Mouse (Mus musculus): ENCODE data around the gene Cryl1. TPM values are rescaled to one million over a fixed set of nuclear protein-coding genes. Genes with fewer than 3 reads are reported as not detected.

The Cryl1 gene
- total RNA-seq (2021) (10 to 100 TPM in 1 of 2 experiments, 1 to 10 TPM in 1; 9.7 to 12.3 TPM), polyA plus RNA-seq (2012; rRNA removed) (13.1 and 14.5 TPM in 2 replicates)
- long read RNA-seq, transcript Cryl1-201 (8 exons, 1,497 nt), result major isoform, 5 of 6 reads
- long read RNA-seq, partial matches to known transcripts, result 1 of 6 reads
- long read RNA-seq, other reads (novel, unspliced or antisense), result 0 of 6 reads

GRCm38 (mm10) chr14:57398065-57398757, at the start of gene Cryl1:
Cryl1 (minus strand) TSS chr14:57398529.
- DNase-seq, result peak; percentile 99

- DNase-seq, result no peak
Measured at GRCm38 (mm10) chr14:57430451-57430850, 32.1 kb upstream of the Cryl1 start.

- no peak for DNase-seq
Measured at GRCm38 (mm10) chr14:57424212-57424561, 25.9 kb upstream of the Cryl1 start.

GRCm38 (mm10) chr14:57423432-57424211, 25.3 kb upstream of the Cryl1 start, which contains the start of gene Ift88:
Ift88 (plus strand) TSS chr14:57424062.
- DNase-seq, result peak; percentile 96

- DNase-seq, result no peak
Measured at GRCm38 (mm10) chr14:57417187-57417586, 18.9 kb upstream of the Cryl1 start.

- no peak for DNase-seq
Measured at GRCm38 (mm10) chr14:57412166-57412565, 13.8 kb upstream of the Cryl1 start.

DNA sequence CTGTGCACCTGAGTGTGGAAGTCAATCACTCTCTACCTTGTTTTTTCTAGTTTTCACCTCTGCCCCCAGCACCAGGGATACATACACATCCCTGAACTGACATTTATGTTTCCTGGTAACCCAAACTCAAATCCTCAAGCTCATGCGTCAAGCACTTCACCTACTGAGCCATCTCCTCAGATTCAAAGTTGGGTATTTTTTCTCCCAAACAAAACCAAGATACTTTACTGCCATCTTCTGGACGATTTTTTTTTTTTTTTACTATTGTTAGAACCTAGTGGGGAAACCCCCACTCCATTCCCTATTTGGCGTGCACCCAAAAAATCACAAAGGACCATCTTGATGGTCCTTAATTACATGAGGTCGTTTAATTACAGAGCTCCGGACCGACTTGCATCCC, 10.8 kb upstream of the Cryl1 start:
- no peak for DNase-seq

DNA sequence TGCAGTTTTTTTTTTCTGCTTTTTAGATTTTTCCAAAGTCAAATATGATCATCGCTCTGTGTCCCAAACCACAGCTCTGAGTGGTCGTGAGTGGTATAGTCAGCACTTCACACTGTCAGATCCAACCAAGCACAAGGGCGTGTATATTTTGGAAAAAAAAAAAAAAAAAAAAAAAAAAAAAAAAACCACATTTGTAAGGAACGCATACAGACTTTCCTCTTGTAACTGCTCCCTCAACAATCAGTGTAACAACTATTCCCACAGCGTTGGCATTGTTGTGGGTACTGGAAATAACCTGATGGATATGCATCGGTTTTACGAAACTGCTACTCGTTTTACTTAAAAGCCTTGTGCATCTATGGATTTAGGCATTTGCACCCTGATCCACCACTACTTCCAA, 9.8 kb upstream of the Cryl1 start:
- DNase-seq, result no peak

GRCm38 (mm10) chr14:57407039-57407987, 9.0 kb upstream of the Cryl1 start:
- DNase-seq, result peak; percentile 21

DNA sequence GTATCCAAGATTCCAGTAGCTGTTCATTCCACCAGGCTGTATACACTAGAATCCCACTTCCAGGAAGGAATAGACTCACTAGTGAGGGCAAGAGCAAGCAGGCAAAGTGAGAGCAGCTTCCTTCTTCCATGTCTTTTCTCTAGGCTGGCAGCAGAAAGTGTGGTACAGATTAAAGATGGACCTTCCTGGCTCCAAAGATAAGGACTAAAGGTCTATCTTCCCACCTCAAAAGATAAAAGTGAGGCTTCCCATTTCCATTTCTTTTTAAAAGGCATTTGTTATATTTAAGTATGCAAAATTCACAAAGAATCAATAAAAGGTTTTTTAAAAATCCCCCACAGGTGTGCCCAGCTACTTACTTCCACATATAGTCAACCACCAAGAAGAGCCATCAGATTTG, 4.5 kb upstream of the Cryl1 start:
- no peak for DNase-seq

DNA sequence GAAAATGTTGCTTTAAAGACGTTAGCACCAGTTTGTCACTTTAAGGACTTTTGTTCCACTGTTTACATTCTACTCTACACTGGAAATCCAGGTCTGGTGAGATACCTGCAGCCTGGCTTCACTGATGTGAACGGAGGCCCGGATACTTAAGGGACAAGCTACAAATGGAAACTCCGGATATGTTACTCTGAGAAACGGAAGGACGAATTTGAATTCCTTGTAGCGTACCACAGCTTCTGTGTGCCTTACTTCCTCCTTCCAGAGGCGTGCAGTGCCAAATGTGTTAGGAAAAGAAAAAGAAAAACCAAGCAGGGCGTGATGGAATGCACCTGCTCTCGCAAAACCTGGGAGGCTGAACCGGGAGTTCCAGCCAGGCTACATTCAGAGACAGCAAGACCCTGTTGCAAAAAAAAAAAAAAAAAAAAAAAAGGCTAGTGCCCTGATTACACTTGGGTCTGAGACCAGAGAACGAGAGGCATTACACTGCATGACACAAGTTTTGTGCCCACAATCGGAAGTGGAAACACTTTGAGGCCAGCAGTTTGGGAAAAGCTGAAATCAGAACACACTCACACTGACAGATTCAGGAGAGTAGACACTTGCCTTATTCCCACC, 591 bp upstream of the Cryl1 start:
- no peak for DNase-seq

DNA sequence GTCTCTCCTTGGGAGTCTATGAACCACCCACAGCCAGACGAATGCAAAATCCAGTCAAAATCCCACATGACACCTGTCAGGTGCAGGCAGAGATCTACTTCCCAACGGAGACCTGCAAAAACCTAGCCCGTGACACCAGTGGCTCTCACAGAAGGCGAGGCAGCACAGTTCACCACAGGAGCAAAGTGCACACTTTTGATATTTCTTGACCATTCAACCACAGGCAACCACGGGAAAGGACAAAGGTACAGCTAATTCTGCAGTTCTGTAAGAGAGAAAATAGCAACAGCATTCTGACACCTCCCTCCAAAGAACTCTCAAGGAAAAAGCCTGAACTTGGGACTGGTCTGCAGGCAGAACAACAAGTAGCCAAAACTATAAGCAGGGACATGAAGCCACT, 1.1 kb downstream of the Cryl1 start:
- DNase-seq, result no peak

GRCm38 (mm10) chr14:57395470-57395869, 2.9 kb downstream of the Cryl1 start:
- no peak for DNase-seq

- DNase-seq, result no peak
Measured at GRCm38 (mm10) chr14:57392278-57392677, 6.1 kb downstream of the Cryl1 start.

DNA sequence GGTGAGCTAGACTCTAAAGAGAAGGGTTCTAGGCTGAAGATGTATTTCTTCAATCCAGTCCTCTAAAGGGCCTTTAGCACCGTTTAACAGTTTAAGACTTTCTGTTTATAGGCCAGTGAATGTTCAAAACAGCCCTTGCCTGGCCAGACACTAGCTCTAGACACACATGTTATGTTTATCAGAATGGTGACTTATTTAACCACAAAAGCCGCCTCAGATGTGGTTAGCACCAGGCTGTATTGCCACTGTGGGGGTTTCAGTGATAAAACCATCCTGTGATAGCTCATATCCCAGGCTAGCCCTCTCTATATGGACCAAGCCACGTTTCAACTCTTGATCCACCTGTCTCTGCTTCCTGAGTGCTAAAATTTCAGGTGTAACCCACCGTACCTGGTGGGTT, 6.7 kb downstream of the Cryl1 start:
- DNase-seq, result no peak

- DNase-seq, result peak; percentile 8
Measured at GRCm38 (mm10) chr14:57386758-57387561, 11.4 kb downstream of the Cryl1 start.

- no peak for DNase-seq
Measured at GRCm38 (mm10) chr14:57385667-57386066, 12.7 kb downstream of the Cryl1 start.

GRCm38 (mm10) chr14:57377531-57377930, 20.8 kb downstream of the Cryl1 start:
- no peak for DNase-seq

- peak; percentile 5 for DNase-seq
Measured at GRCm38 (mm10) chr14:57376956-57377355, 21.4 kb downstream of the Cryl1 start.

DNA sequence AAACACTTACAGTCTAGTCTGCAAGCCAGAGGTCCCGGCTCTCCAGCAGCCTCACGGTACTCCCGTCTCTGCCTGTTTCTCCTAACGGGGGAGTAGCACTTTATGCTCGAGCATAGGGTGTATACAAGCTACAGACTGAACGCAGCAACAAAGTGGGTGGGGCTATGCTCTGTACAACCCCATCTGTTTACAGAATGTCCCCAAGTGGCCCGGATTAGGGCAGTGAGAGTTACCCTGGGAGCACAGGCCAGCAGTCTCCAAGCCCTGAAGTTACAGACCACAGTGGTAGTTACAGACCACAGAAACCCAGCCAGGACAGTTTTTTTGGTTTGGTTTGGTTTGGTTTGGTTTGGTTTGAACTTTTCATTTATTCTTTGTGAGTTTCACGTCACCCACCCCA, 22.3 kb downstream of the Cryl1 start:
- no peak for DNase-seq

DNA sequence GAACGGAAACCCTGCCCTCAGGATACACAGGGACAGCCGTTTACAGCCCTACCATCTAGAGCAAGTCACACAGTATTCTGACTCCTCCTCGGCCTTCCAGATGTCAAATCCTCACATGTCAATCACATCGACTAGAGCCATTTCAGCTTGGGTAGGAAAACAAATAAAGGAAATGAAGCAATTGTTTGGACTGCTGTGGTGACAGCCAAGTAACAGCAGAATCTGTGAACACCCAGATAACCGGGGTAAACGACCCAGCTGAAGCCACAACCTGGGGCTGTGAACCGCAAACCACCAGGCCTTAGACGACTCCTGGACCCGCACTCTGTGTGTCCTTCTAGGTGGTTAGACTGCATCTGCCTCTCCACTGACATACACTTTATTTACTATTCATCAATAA, 23.1 kb downstream of the Cryl1 start:
- DNase-seq, result no peak
